Mouse (Mus musculus): ENCODE measurements around the gene Olfr539. TPM values are rescaled to one million over a fixed set of nuclear protein-coding genes. Genes with fewer than 3 reads are reported as not detected.

Olfr539 gene
- total and polyA plus RNA-seq, 3 experiments: not detected

- no peak overlapping the region for H3K9ac ChIP-seq (ENCODE audit: low read depth, low read length)
- H3K79me2 ChIP-seq (replicated peaks; ENCODE audit: control insufficient read depth, insufficient read depth, low read length): no peaks in the 10 kb centered on the region
- H3K27ac ChIP-seq: no peak overlapping the region
- no peaks in the 10 kb centered on the region for H3K4me1 ChIP-seq (ENCODE audit: control insufficient read depth, insufficient read depth, low read length)
- no peak overlapping the region for H3K4me3 ChIP-seq
- TF ChIP-seq CTCF (IDR thresholded peaks at IDR 0.05) (no peak), EP300 (IDR thresholded peaks at IDR 0.05; ENCODE audit: insufficient read depth, low read depth, low read length) (no peak), POLR2A (IDR thresholded peaks at IDR 0.05; ENCODE audit: insufficient read depth, low read depth, low read length) (no peak)
- no peak for DNase-seq
- intact Hi-C loops (cut with DNase I): no loop called here
- no peaks in the 10 kb centered on the region for H3K36me3 ChIP-seq (ENCODE audit: control insufficient read depth, insufficient read depth, low read length)
- no peaks in the 10 kb centered on the region for H3K27me3 ChIP-seq (ENCODE audit: control insufficient read depth, insufficient read depth, low read length)
Observed at GRCm38 (mm10) chr7:140725558-140725957, 65.8 kb downstream of the Olfr539 start.

Other genes starting within 250 kb of the Olfr539 start
- not detected for gene Olfr532, start 238.3 kb upstream of the Olfr539 start, total RNA-seq (2021)
- not detected in 2 replicates for gene Olfr532, start 238.3 kb upstream of the Olfr539 start, polyA plus RNA-seq (2012; rRNA removed)
- not detected for gene Olfr533, start 196.6 kb upstream of the Olfr539 start, total RNA-seq (2021)
- not detected in 2 replicates for gene Olfr533, start 196.6 kb upstream of the Olfr539 start, polyA plus RNA-seq (2012; rRNA removed)
- not detected for gene Olfr535, start 175.7 kb upstream of the Olfr539 start, total RNA-seq (2021)
- not detected in 2 replicates for gene Olfr535, start 175.7 kb upstream of the Olfr539 start, polyA plus RNA-seq (2012; rRNA removed)
- gene Olfr536, start 152.5 kb upstream of the Olfr539 start, total RNA-seq (2021): not detected
- gene Olfr536, start 152.5 kb upstream of the Olfr539 start, polyA plus RNA-seq (2012; rRNA removed): not detected in 2 replicates
- gene Olfr538, start 92.0 kb upstream of the Olfr539 start, total RNA-seq (2021): not detected
- gene Olfr538, start 92.0 kb upstream of the Olfr539 start, polyA plus RNA-seq (2012; rRNA removed): not detected in 2 replicates
- gene Olfr46, start 58.7 kb upstream of the Olfr539 start, total RNA-seq (2021): not detected
- gene Olfr46, start 58.7 kb upstream of the Olfr539 start, polyA plus RNA-seq (2012; rRNA removed): not detected in 2 replicates
- gene Olfr61, start 31.0 kb upstream of the Olfr539 start, total RNA-seq (2021): not detected
- not detected in 2 replicates for gene Olfr61, start 31.0 kb upstream of the Olfr539 start, polyA plus RNA-seq (2012; rRNA removed)
- gene Olfr53, start 13.5 kb upstream of the Olfr539 start, total RNA-seq (2021): not detected
- not detected in 2 replicates for gene Olfr53, start 13.5 kb upstream of the Olfr539 start, polyA plus RNA-seq (2012; rRNA removed)
- gene Olfr45, start 22.0 kb downstream of the Olfr539 start, total RNA-seq (2021): not detected
- gene Olfr45, start 22.0 kb downstream of the Olfr539 start, polyA plus RNA-seq (2012; rRNA removed): not detected in 2 replicates
- gene Olfr541, start 37.3 kb downstream of the Olfr539 start, total RNA-seq (2021): not detected
- not detected in 2 replicates for gene Olfr541, start 37.3 kb downstream of the Olfr539 start, polyA plus RNA-seq (2012; rRNA removed)
- 10 to 100 TPM in 1 of 2 experiments, 1 to 10 TPM in 1; 9.6 to 12.7 TPM for gene Cyp2e1, start 103.8 kb downstream of the Olfr539 start, total RNA-seq (2021)
- 6.4 and 18.7 TPM in 2 replicates for gene Cyp2e1, start 103.8 kb downstream of the Olfr539 start, polyA plus RNA-seq (2012; rRNA removed)
- gene Syce1, start 127.9 kb downstream of the Olfr539 start, total RNA-seq (2021): not detected
- 0.10 TPM in 1 of 2 replicates, not detected in the other for gene Syce1, start 127.9 kb downstream of the Olfr539 start, polyA plus RNA-seq (2012; rRNA removed)
- gene Zfp941, start 162.2 kb downstream of the Olfr539 start, total RNA-seq (2021): under 1 TPM; 0.14 to 0.29 TPM
- 0.10 and 0.15 TPM in 2 replicates for gene Zfp941, start 162.2 kb downstream of the Olfr539 start, polyA plus RNA-seq (2012; rRNA removed)
- 1 to 10 TPM; 1.1 to 1.4 TPM for gene Urah, start 175.1 kb downstream of the Olfr539 start, total RNA-seq (2021)
- 0.85 and 2.2 TPM in 2 replicates for gene Urah, start 175.1 kb downstream of the Olfr539 start, polyA plus RNA-seq (2012; rRNA removed)
- 10 to 100 TPM; 22.6 to 27.5 TPM for gene Scgb1c1, start 185.6 kb downstream of the Olfr539 start, total RNA-seq (2021)
- 54.5 and 56.6 TPM in 2 replicates for gene Scgb1c1, start 185.6 kb downstream of the Olfr539 start, polyA plus RNA-seq (2012; rRNA removed)
- not detected for gene Odf3, start 187.9 kb downstream of the Olfr539 start, total RNA-seq (2021)
- gene Odf3, start 187.9 kb downstream of the Olfr539 start, polyA plus RNA-seq (2012; rRNA removed): 0.25 and 0.38 TPM in 2 replicates
- not detected for gene Gm45785, start 196.4 kb downstream of the Olfr539 start, total RNA-seq (2021)
- not detected in 2 replicates for gene Gm45785, start 196.4 kb downstream of the Olfr539 start, polyA plus RNA-seq (2012; rRNA removed)
- gene Ric8a, start 197.0 kb downstream of the Olfr539 start, total RNA-seq (2021): 10 to 100 TPM; 20.1 to 23.6 TPM
- 37.6 and 42.8 TPM in 2 replicates for gene Ric8a, start 197.0 kb downstream of the Olfr539 start, polyA plus RNA-seq (2012; rRNA removed)
- gene Bet1l, start 197.6 kb downstream of the Olfr539 start, total RNA-seq (2021): 10 to 100 TPM in 1 of 2 experiments, 1 to 10 TPM in 1; 8.8 to 12.3 TPM
- gene Bet1l, start 197.6 kb downstream of the Olfr539 start, polyA plus RNA-seq (2012; rRNA removed): 12.4 and 17.0 TPM in 2 replicates
- 10 to 100 TPM; 72.6 to 86.1 TPM for gene Psmd13, start 222.0 kb downstream of the Olfr539 start, total RNA-seq (2021)
- gene Psmd13, start 222.0 kb downstream of the Olfr539 start, polyA plus RNA-seq (2012; rRNA removed): 50.8 and 71.0 TPM in 2 replicates
- 10 to 100 TPM; 53.1 to 60.6 TPM for gene Sirt3, start 222.4 kb downstream of the Olfr539 start, total RNA-seq (2021)
- 86.9 and 100 TPM in 2 replicates for gene Sirt3, start 222.4 kb downstream of the Olfr539 start, polyA plus RNA-seq (2012; rRNA removed)
- 1,000 to 10,000 TPM; 2,777 to 3,250 TPM for gene Cox8b, start 240.5 kb downstream of the Olfr539 start, total RNA-seq (2021)
- 1,727 and 2,194 TPM in 2 replicates for gene Cox8b, start 240.5 kb downstream of the Olfr539 start, polyA plus RNA-seq (2012; rRNA removed)

Measured in heart, adult 2 months (tissue).